Mouse (Mus musculus): ENCODE results near the gene Gpatch3. TPM values are rescaled to one million over a fixed set of nuclear protein-coding genes. Genes with fewer than 3 reads are reported as not detected.

Gene Gpatch3
- total RNA-seq, 2 experiments from 2014 or later, result 9.2 to 10.3 TPM

Small RNA genes within 50 kb of the gene (microRNA-seq; reads per million reads assigned to microRNA genes)
- gene Gm23158, result not detected

Other genes starting within 250 kb of the Gpatch3 start
- gene Wdtc1, start 221.3 kb upstream of the Gpatch3 start, total RNA-seq (2021), result 10 to 100 TPM; 58.6 to 59.8 TPM
- gene Slc9a1, start 205.0 kb upstream of the Gpatch3 start, total RNA-seq (2021), result 10 to 100 TPM; 48.8 to 56.9 TPM
- gene Tent5b, start 94.6 kb upstream of the Gpatch3 start, total RNA-seq (2021), result not detected
- gene Trnp1, start 76.2 kb upstream of the Gpatch3 start, total RNA-seq (2021), result 100 to 1,000 TPM; 168 to 210 TPM
- gene Kdf1, start 55.8 kb upstream of the Gpatch3 start, total RNA-seq (2021), result not detected
- 100 to 1,000 TPM; 139 to 143 TPM for gene Nudc, start 28.7 kb upstream of the Gpatch3 start, total RNA-seq (2021)
- not detected for gene Nr0b2, start 21.4 kb upstream of the Gpatch3 start, total RNA-seq (2021)
- gene Gpn2, start 9.6 kb downstream of the Gpatch3 start, total RNA-seq (2021), result 10 to 100 TPM in 1 of 2 experiments, 1 to 10 TPM in 1; 9.5 to 10.7 TPM
- 1 to 10 TPM; 1.9 to 2.5 TPM for gene Sfn, start 27.4 kb downstream of the Gpatch3 start, total RNA-seq (2021)
- gene Zdhhc18, start 75.4 kb downstream of the Gpatch3 start, total RNA-seq (2021), result 10 to 100 TPM; 37.6 to 40.6 TPM
- 1 to 10 TPM; 8.3 to 9.6 TPM for gene Pigv, start 97.9 kb downstream of the Gpatch3 start, total RNA-seq (2021)
- gene Arid1a, start 182.0 kb downstream of the Gpatch3 start, total RNA-seq (2021), result 10 to 100 TPM; 76.5 to 96.1 TPM

Data from left cerebral cortex, postnatal 36 days (tissue).